28 mouse cellular contexts compared by ENCODE assay signal in genomic region chr4:82607266-82607665, GRCm38 (mm10).
"Had no signal": no experiment of that assay in that cellular context is flagged by ENCODE, and none has a peak within 500 bp of the region (broad histone marks: within the 10 kb centered on the region; RNA-seq: fewer than 3 reads in every experiment).

No protein-coding gene starts in this region.

- H3K9ac ChIP-seq: embryonic facial prominence, embryonic 12.5 days; embryonic facial prominence, embryonic 13.5 days; embryonic facial prominence, embryonic 15.5 days; forebrain, embryonic 12.5 days; forebrain, embryonic 13.5 days; forebrain, embryonic 15.5 days; forebrain, postnatal 0 days had no signal

- H3K27me3 ChIP-seq: embryonic facial prominence, embryonic 12.5 days; embryonic facial prominence, embryonic 13.5 days; embryonic facial prominence, embryonic 15.5 days; forebrain, embryonic 13.5 days; forebrain, embryonic 15.5 days had no signal

- H3K4me3 ChIP-seq: embryonic facial prominence, embryonic 10.5 days; embryonic facial prominence, embryonic 12.5 days; embryonic facial prominence, embryonic 13.5 days; embryonic facial prominence, embryonic 15.5 days; erythroblast, embryonic 14.5 days; forebrain, embryonic 10.5 days; forebrain, embryonic 12.5 days; forebrain, embryonic 13.5 days; forebrain, embryonic 15.5 days; gastrocnemius, adult 2 months; heart, adult 2 months had no signal

- H3K36me3 ChIP-seq: embryonic facial prominence, embryonic 10.5 days; embryonic facial prominence, embryonic 12.5 days; embryonic facial prominence, embryonic 13.5 days; embryonic facial prominence, embryonic 15.5 days; forebrain, embryonic 10.5 days; forebrain, embryonic 12.5 days; forebrain, embryonic 15.5 days had no signal

- H3K4me2 ChIP-seq: embryonic facial prominence, embryonic 12.5 days; embryonic facial prominence, embryonic 13.5 days; embryonic facial prominence, embryonic 15.5 days; forebrain, embryonic 12.5 days; forebrain, embryonic 13.5 days; forebrain, embryonic 15.5 days had no signal

- H3K27ac ChIP-seq: embryonic facial prominence, embryonic 10.5 days; embryonic facial prominence, embryonic 12.5 days; embryonic facial prominence, embryonic 13.5 days; embryonic facial prominence, embryonic 15.5 days; forebrain, embryonic 10.5 days; forebrain, embryonic 12.5 days; forebrain, embryonic 13.5 days; forebrain, embryonic 15.5 days; heart, adult 2 months had no signal

- ATAC-seq: forebrain, embryonic 13.5 days; forebrain, embryonic 14.5 days; forebrain, embryonic 15.5 days; forebrain, embryonic 16.5 days; forebrain, postnatal 0 days had no signal

- H3K9me3 ChIP-seq: embryonic facial prominence, embryonic 10.5 days; embryonic facial prominence, embryonic 12.5 days; embryonic facial prominence, embryonic 13.5 days; embryonic facial prominence, embryonic 15.5 days; forebrain, embryonic 10.5 days; forebrain, embryonic 12.5 days; forebrain, embryonic 13.5 days; forebrain, embryonic 15.5 days had no signal

- DNase-seq: cerebellum, adult 2 months; cerebellum, adult 8-10 months; cerebellum, adult 9-10 months; cerebellum, adult 9-11 months; cerebellum, postnatal 10 days; cerebellum, postnatal 14 days; cerebellum, postnatal 25 days; cerebellum, postnatal 36 days; embryo, embryonic 11 days; forebrain, postnatal 0 days; gastrocnemius, adult 2 months; gastrocnemius, postnatal 10 days; gastrocnemius, postnatal 14 days; gastrocnemius, postnatal 25 days; gastrocnemius, postnatal 36 days; heart, adult 18-20 months; heart, adult 2 months had no signal
